Mouse (Mus musculus) G1E (cell line): ENCODE data around the gene Tchhl1. TPM values are rescaled to one million over a fixed set of nuclear protein-coding genes. Genes with fewer than 3 reads are reported as not detected.

ENCODE experiments used
- ATAC-seq: 2 replicates; pipeline ENCODE4 v1.8.0; 2016; ENCODE audit warnings: mild to moderate bottlenecking; ENCODE audit not compliant: insufficient number of reproducible peaks, poor library complexity, low FRiP score, severe bottlenecking; ENCODE audit errors: extremely low read depth
- DNase-seq: peaks from one replicate; pipeline ENCODE4 v3.0.0; 2012; ENCODE audit warnings: low spot score
- H3K27me3 ChIP-seq: 2 replicates; pipeline ENCODE4 v1.6.1; 2012; ENCODE audit warnings: mild to moderate bottlenecking, low read length, inconsistent platforms; ENCODE audit not compliant: insufficient read depth
- H3K36me3 ChIP-seq: replicated peaks from 2 replicates; pipeline ENCODE3; 2012; ENCODE audit warnings: mild to moderate bottlenecking, inconsistent platforms
- H3K4me1 ChIP-seq: 2 replicates; pipeline ENCODE4 v1.6.1; 2012; ENCODE audit warnings: low read depth, low read length, inconsistent platforms, mixed read lengths; ENCODE audit not compliant: insufficient read depth
- H3K4me3 ChIP-seq: 2 replicates; pipeline ENCODE4 v1.5.1; 2012; ENCODE audit warnings: low read depth, mild to moderate bottlenecking, inconsistent platforms, low read length, moderate library complexity, mixed read lengths
- H3K9me3 ChIP-seq: replicated peaks from 2 replicates; pipeline ENCODE4 v1.6.1; 2012; ENCODE audit warnings: inconsistent platforms
- CTCF ChIP-seq: IDR thresholded peaks from 2 replicates; pipeline ENCODE4 v1.5.1; 2012; ENCODE audit warnings: low read depth, low read length, inconsistent platforms, mixed read lengths
- GATA1 ChIP-seq: IDR thresholded peaks from 2 replicates; pipeline ENCODE4 v1.6.1; 2012; ENCODE audit warnings: borderline replicate concordance, low read length, inconsistent platforms, mixed read lengths
- GATA2 ChIP-seq: IDR thresholded peaks from 2 replicates; pipeline ENCODE4 v1.6.1; 2012; ENCODE audit warnings: low read depth, low read length, inconsistent platforms, borderline replicate concordance
- POLR2AphosphoS5 ChIP-seq: IDR thresholded peaks from 2 replicates; pipeline ENCODE4 v1.6.1; 2012; ENCODE audit warnings: low read depth, low read length, inconsistent platforms; ENCODE audit not compliant: insufficient replicate concordance
- TAL1 ChIP-seq: conservative IDR thresholded peaks from 2 replicates; pipeline ENCODE4 v1.6.1; 2012; ENCODE audit warnings: low read depth, low read length, inconsistent platforms, mixed read lengths
- polyA plus RNA-seq: library from polyadenylated mRNA; stranded (reverse); fragments of >175 nt; gene quantifications from 2 replicates; pipeline ENCODE4 v1.2.3, GENCODE M21; 2012
- total RNA-seq, 2 experiments: library from RNA; stranded (forward) in 1 of 2; stranded (reverse) in 1 of 2; fragments of 200-1000 nt in 1 of 2; fragments of >200 nt in 1 of 2; fragmentation: Nextera tagmentation in 1 of 2; gene quantifications; 2 replicates each; pipeline ENCODE4 v1.2.3; 2014 to 2017

The Tchhl1 gene
- total and polyA plus RNA-seq, 3 experiments: 0.33 TPM; not detected in 2

- ATAC-seq (no peak), DNase-seq (no peak)
- Histone ChIP-seq H3K9me3 (peaks cover 18% of the 10 kb centered on the region), H3K27me3 (no peaks in the 10 kb centered on the region), H3K36me3 (no peaks in the 10 kb centered on the region), H3K4me1 (no peaks in the 10 kb centered on the region), H3K4me3 (no peak overlapping the region)
- TF ChIP-seq POLR2AphosphoS5 (no peak), TAL1 (no peak), CTCF (no peak), GATA2 (no peak), GATA1 (no peak)
These were observed 43.2 kb downstream of the Tchhl1 start for GRCm38 (mm10) chr3:93511801-93512200.

- no peaks in the 10 kb centered on the region for H3K4me1 ChIP-seq
- H3K27me3 ChIP-seq: no peaks in the 10 kb centered on the region
- DNase-seq (no peak), ATAC-seq (no peak)
- no peak overlapping the region for H3K4me3 ChIP-seq
- H3K9me3 ChIP-seq: peaks cover 16% of the 10 kb centered on the region
- no peak for TF ChIP-seq TAL1
- no peak for TF ChIP-seq GATA1
- TF ChIP-seq CTCF: no peak
- no peak for TF ChIP-seq GATA2
- TF ChIP-seq POLR2AphosphoS5: no peak
- no peaks in the 10 kb centered on the region for H3K36me3 ChIP-seq
These were observed 44.0 kb downstream of the Tchhl1 start for GRCm38 (mm10) chr3:93512386-93513101.

DNA sequence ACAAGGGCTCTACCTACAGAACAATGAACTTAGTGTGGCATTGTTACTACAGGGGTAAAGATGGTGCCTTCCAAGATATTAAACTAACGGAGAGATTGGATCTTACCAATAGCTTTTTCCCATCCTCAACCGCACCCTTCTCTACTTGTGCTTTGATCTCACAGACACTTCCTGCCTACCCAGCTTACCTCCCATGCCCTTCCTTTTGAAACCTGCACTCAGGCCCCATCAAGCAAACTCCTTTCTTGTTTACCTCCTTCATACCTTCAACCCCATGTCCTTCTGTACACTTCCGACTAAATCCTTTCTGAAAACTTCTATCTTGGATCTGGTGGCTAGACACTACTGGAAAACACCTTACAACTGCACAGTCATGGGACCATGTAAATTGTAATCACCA lies 46.1 kb downstream of the Tchhl1 start:
- no peak overlapping the region for H3K4me3 ChIP-seq
- no peaks in the 10 kb centered on the region for H3K27me3 ChIP-seq
- H3K9me3 ChIP-seq: peaks cover 16% of the 10 kb centered on the region
- H3K4me1 ChIP-seq: no peaks in the 10 kb centered on the region
- DNase-seq (no peak), ATAC-seq (no peak)
- H3K36me3 ChIP-seq: no peaks in the 10 kb centered on the region
- no peak for TF ChIP-seq GATA2
- no peak for TF ChIP-seq CTCF
- TF ChIP-seq GATA1: no peak
- no peak for TF ChIP-seq POLR2AphosphoS5
- TF ChIP-seq TAL1: no peak

GRCm38 (mm10) chr3:93517343-93517742 lies 48.8 kb downstream of the Tchhl1 start:
- Histone ChIP-seq H3K4me3 (no peak overlapping the region), H3K9me3 (peaks cover 23% of the 10 kb centered on the region), H3K36me3 (no peaks in the 10 kb centered on the region), H3K27me3 (no peaks in the 10 kb centered on the region), H3K4me1 (no peaks in the 10 kb centered on the region)
- DNase-seq (no peak), ATAC-seq (no peak)
- TF ChIP-seq TAL1 (no peak), CTCF (no peak), GATA1 (no peak), GATA2 (no peak), POLR2AphosphoS5 (no peak)

DNA sequence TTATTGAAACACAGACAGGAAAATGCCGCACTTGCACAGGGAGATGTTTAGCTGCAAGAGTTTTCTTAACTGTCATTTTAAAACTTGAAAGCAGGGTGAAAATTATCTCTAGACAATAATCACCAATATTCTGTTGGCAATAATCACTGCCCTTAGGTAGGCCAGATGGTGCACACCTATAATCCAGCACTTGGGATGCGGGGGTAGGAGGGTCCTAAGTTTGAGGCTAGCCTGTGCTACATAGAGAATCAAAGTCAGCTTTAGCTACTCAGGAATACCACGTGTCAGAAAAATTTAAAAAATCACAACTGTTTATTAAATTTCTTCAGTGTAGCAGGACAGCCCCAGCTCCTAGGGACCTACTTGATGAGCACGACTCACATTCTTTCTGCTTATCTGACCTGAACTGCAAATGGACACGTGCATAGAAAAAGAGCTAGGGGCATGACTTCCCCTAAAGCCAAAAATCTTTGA lies 51.3 kb downstream of the Tchhl1 start:
- no peaks in the 10 kb centered on the region for H3K27me3 ChIP-seq
- ATAC-seq (no peak), DNase-seq (no peak)
- H3K9me3 ChIP-seq: peaks cover 33% of the 10 kb centered on the region
- H3K4me1 ChIP-seq: no peaks in the 10 kb centered on the region
- H3K36me3 ChIP-seq: no peaks in the 10 kb centered on the region
- TF ChIP-seq GATA1 (no peak), POLR2AphosphoS5 (no peak)
- H3K4me3 ChIP-seq: no peak overlapping the region

DNA sequence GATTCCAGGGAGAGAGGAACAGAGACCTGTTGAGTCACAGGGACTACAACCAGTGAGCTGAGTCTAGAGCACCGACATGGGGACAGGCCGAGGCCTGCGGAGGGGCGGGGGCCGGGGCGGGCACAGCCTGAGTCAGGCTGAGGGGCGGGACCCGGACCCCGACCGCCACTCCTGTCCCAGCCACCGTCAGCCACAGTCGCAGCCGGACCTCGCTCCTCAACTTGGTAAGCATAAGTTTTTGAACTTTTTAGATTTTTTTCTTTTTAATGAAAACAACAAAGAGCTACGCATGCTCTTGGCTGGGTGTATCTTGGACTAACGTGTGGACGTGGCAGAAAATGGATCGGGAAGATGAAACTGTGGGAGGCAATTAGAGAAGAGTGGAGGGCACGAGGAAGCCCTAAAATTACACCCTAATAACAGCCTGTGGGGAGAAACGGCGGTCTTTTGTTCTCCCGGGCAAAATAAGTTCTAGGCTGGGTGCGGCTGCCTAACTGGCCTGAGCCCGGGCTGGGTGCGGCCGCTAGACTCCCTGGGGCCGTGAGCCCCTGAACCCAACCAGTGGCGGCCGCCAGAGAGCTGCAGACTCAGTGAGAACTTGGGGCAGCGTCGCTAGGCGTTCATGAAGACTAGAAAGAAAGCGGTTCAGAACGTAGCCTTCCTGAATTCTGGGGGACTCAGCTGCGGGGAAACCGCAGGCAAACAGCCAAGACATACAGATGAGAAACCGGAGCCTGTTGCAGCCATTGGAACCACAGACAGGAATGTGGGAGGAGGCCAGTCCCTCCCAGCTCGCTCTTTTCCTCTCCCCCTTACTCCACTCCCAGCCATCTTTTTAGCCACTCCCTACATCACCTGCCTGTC lies 52.0 kb downstream of the Tchhl1 start, which contains the start of gene S100a11:
S100a11 (plus strand) TSS at position 159 of the 864 bp plus-strand sequence.
- ATAC-seq (no peak), DNase-seq (no peak)
- Histone ChIP-seq H3K27me3 (no peaks in the 10 kb centered on the region), H3K9me3 (peaks cover 36% of the 10 kb centered on the region), H3K4me3 (no peak within 1 kb of the TSS), H3K36me3 (no peaks in the 10 kb centered on the region), H3K4me1 (no peaks in the 10 kb centered on the region)
- no peak for TF ChIP-seq POLR2AphosphoS5
- no peak for TF ChIP-seq GATA1
- no peak for TF ChIP-seq GATA2
- no peak for TF ChIP-seq TAL1
- TF ChIP-seq CTCF: no peak

Other genes with a start within 250 kb of the Tchhl1 start
- not detected in 2 replicates for gene Flg, start 195.2 kb upstream of the Tchhl1 start, total RNA-seq (2014; fragmentation: Nextera tagmentation)
- 0.17 and 1.1 TPM in 2 replicates for gene Flg, start 195.2 kb upstream of the Tchhl1 start, total RNA-seq (2017)
- gene Flg, start 195.2 kb upstream of the Tchhl1 start, polyA plus RNA-seq: not detected in 2 replicates
- gene Hrnr, start 149.0 kb upstream of the Tchhl1 start, total RNA-seq (2014; fragmentation: Nextera tagmentation): not detected in 2 replicates
- gene Hrnr, start 149.0 kb upstream of the Tchhl1 start, total RNA-seq (2017): 0.05 TPM in 1 of 2 replicates, not detected in the other
- not detected in 2 replicates for gene Hrnr, start 149.0 kb upstream of the Tchhl1 start, polyA plus RNA-seq
- not detected in 2 replicates for gene Rptn, start 75.1 kb upstream of the Tchhl1 start, total RNA-seq (2014; fragmentation: Nextera tagmentation)
- 0.11 TPM in 1 of 2 replicates, not detected in the other for gene Rptn, start 75.1 kb upstream of the Tchhl1 start, total RNA-seq (2017)
- gene Rptn, start 75.1 kb upstream of the Tchhl1 start, polyA plus RNA-seq: not detected in 2 replicates
- not detected in 2 replicates for gene Tchh, start 26.4 kb upstream of the Tchhl1 start, total RNA-seq (2014; fragmentation: Nextera tagmentation)
- 0.05 TPM in 1 of 2 replicates, not detected in the other for gene Tchh, start 26.4 kb upstream of the Tchhl1 start, total RNA-seq (2017)
- not detected in 2 replicates for gene Tchh, start 26.4 kb upstream of the Tchhl1 start, polyA plus RNA-seq
- gene S100a11, start 51.7 kb downstream of the Tchhl1 start, total RNA-seq (2014; fragmentation: Nextera tagmentation): 1.7 TPM in 1 of 2 replicates, not detected in the other
- gene S100a11, start 51.7 kb downstream of the Tchhl1 start, total RNA-seq (2017): not detected in 2 replicates
- gene S100a11, start 51.7 kb downstream of the Tchhl1 start, polyA plus RNA-seq: not detected in 2 replicates
- not detected in 2 replicates for gene S100a10, start 86.3 kb downstream of the Tchhl1 start, total RNA-seq (2014; fragmentation: Nextera tagmentation)
- gene S100a10, start 86.3 kb downstream of the Tchhl1 start, total RNA-seq (2017): not detected in 2 replicates
- gene S100a10, start 86.3 kb downstream of the Tchhl1 start, polyA plus RNA-seq: not detected in 2 replicates
- not detected in 2 replicates for gene Tdpoz2, start 183.9 kb downstream of the Tchhl1 start, total RNA-seq (2014; fragmentation: Nextera tagmentation)
- gene Tdpoz2, start 183.9 kb downstream of the Tchhl1 start, total RNA-seq (2017): 0.11 TPM in 1 of 2 replicates, not detected in the other
- gene Tdpoz2, start 183.9 kb downstream of the Tchhl1 start, polyA plus RNA-seq: not detected in 2 replicates
- gene Tdpoz1, start 207.6 kb downstream of the Tchhl1 start, total RNA-seq (2014; fragmentation: Nextera tagmentation): not detected in 2 replicates
- gene Tdpoz1, start 207.6 kb downstream of the Tchhl1 start, total RNA-seq (2017): not detected in 2 replicates
- gene Tdpoz1, start 207.6 kb downstream of the Tchhl1 start, polyA plus RNA-seq: not detected in 2 replicates
- not detected in 2 replicates for gene Gm37596, start 224.3 kb downstream of the Tchhl1 start, total RNA-seq (2014; fragmentation: Nextera tagmentation)
- not detected in 2 replicates for gene Gm37596, start 224.3 kb downstream of the Tchhl1 start, total RNA-seq (2017)
- gene Gm37596, start 224.3 kb downstream of the Tchhl1 start, polyA plus RNA-seq: not detected in 2 replicates